Mouse (Mus musculus) olfactory bulb, adult 2 months (tissue): ENCODE measurements around the gene Cntn4.

ENCODE experiments used
- CTCF ChIP-seq: fragments of 200-500 bp; IDR thresholded peaks from 2 replicates; pipeline ENCODE4 v1.5.1; 2012; ENCODE audit warnings: low read depth, mild to moderate bottlenecking, low read length, moderate library complexity; ENCODE audit not compliant: insufficient read depth
- POLR2A ChIP-seq: fragments of 200-500 bp; IDR thresholded peaks from 2 replicates; pipeline ENCODE4 v1.6.1; 2012; ENCODE audit warnings: mild to moderate bottlenecking, low read depth, low read length, moderate library complexity; ENCODE audit not compliant: insufficient read depth

DNA sequence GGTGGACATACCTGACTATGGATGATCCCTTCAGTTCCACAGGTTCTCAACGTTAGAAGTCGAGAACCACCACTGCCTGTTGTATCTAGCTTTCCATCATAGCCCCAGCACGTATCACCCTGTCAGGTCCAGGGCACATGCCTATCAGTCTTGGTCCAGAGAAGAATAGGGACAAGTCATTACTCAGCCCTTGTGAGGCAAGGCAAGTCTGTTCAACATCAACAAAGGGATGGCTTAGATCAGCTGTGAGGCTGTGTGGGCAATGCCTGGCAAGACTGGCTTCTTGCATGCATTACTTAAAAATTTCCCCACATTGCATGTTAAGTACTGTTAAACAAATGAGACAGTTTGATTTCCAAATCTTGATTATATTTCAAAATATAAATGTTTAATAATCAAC is 1070.3 kb downstream of the Cntn4 start:
- TF ChIP-seq POLR2A (no peak), CTCF (no peak)
